Mouse (Mus musculus): ENCODE measurements around the gene Cyb5r4. TPM values are rescaled to one million over a fixed set of nuclear protein-coding genes. Genes with fewer than 3 reads are reported as not detected.

The Cyb5r4 gene
- total RNA-seq, 2 experiments from 2014 or later: 27.7 to 31.4 TPM

Other genes starting within 250 kb of the Cyb5r4 start
- gene Snap91, start 141.4 kb upstream of the Cyb5r4 start, total RNA-seq (2021): 1 to 10 TPM; 7.3 to 8.9 TPM
- not detected for gene Ripply2, start 6.5 kb upstream of the Cyb5r4 start, total RNA-seq (2021)
- gene Mrap2, start 122.3 kb downstream of the Cyb5r4 start, total RNA-seq (2021): 1 to 10 TPM; 3.1 to 3.9 TPM
- gene Cep162, start 233.5 kb downstream of the Cyb5r4 start, total RNA-seq (2021): 1 to 10 TPM; 2.5 to 3.5 TPM

All from heart, postnatal 36 days (tissue).